Mouse (Mus musculus) liver, embryonic 13.5 days (tissue): ENCODE measurements around the gene Akt2. TPM values are rescaled to one million over a fixed set of nuclear protein-coding genes. Genes with fewer than 3 reads are reported as not detected.
A peak's percentile ranks its signal among the peaks of the same experiment; 100 is the strongest.

Source experiments
- ATAC-seq: fragments of 200-750 bp; cut with Nextera tagmentation; 2 replicates; pipeline ENCODE4 v1.8.0; 2017; ENCODE audit warnings: low read depth, mild to moderate bottlenecking, moderate number of reproducible peaks, moderate library complexity
- DNase-seq: peaks from one replicate; pipeline ENCODE4 v3.0.0; 2022
- H3K27ac ChIP-seq: fragments of 300-500 bp; sonication (generic); 2 replicates; pipeline ENCODE4 v1.5.1; 2015; ENCODE audit warnings: moderate library complexity, mild to moderate bottlenecking, inconsistent platforms
- H3K27me3 ChIP-seq: fragments of 300-500 bp; sonication (generic); 2 replicates; pipeline ENCODE4 v1.6.1; 2015; ENCODE audit warnings: mild to moderate bottlenecking, inconsistent platforms
- H3K36me3 ChIP-seq: fragments of 300-500 bp; sonication (generic); 2 replicates; pipeline ENCODE4 v1.6.1; 2015; ENCODE audit warnings: mild to moderate bottlenecking, inconsistent platforms
- H3K4me1 ChIP-seq: fragments of 300-500 bp; sonication (generic); replicated peaks from 2 replicates; pipeline ENCODE4 v1.6.1; 2015; ENCODE audit warnings: inconsistent platforms
- H3K4me2 ChIP-seq: fragments of 300-500 bp; sonication (generic); 2 replicates; pipeline ENCODE4 v1.6.1; 2015; ENCODE audit warnings: inconsistent platforms, mild to moderate bottlenecking, moderate library complexity
- H3K4me3 ChIP-seq: fragments of 300-500 bp; sonication (generic); replicated peaks from 2 replicates; pipeline ENCODE4 v1.5.1; 2015; ENCODE audit warnings: mild to moderate bottlenecking, inconsistent platforms
- H3K9ac ChIP-seq: fragments of 300-500 bp; sonication (generic); 2 replicates; pipeline ENCODE4 v1.6.1; 2015; ENCODE audit warnings: mild to moderate bottlenecking, inconsistent platforms
- H3K9me3 ChIP-seq: fragments of 300-500 bp; sonication (generic); replicated peaks from 2 replicates; pipeline ENCODE4 v1.6.1; 2016; ENCODE audit warnings: inconsistent platforms
- whole genome bisulfite sequencing: fragments of 180-500 bp; shearing (Covaris S2); methylation state at CpG from one replicate; pipeline ENCODE4 v1.1.7; 2015; ENCODE audit not compliant: insufficient replicate concordance; 5-methylcytosine and 5-hydroxymethylcytosine counted together
- polyA plus RNA-seq: library from polyadenylated mRNA; unstranded; fragments of >200 nt; fragmentation: Nextera tagmentation; extraction: Ambion mirVana; gene quantifications from 2 replicates; pipeline ENCODE4 v1.2.1, GENCODE M21; 2015

Gene Akt2
- polyA plus RNA-seq, 1 experiment from 2014 or later: 29.6 TPM

DNA sequence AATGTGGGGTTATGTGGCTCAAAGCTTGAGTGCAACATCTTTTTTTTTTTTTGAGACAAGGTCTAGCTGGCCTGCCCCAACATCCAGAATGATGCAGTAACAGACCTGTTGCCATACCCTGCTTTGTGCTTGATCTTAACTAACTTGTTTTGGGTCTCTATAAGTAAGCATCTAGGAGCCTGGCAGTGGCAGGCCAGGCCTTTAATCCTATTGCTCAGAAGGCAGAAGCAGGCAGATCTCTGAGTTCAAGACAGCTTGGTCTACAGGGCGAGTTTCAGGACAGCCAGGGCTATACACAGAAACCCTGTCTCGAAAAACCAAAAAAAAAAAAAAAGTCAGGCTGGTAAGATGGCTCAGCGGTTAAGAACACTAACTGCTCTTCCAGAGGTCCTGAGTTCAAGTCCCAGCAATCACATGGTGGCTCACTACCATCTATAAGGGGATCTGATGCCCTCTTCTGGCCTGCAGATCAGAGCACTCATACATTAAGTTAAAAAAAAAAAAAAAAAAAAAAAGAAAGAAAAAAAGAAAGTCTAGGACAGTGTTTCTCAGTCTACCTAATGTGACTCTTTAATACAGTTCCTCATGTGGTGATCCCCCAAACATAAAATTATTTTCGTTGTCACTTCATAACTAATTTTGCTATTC lies 662 bp upstream of the Akt2 start:
- peak overlapping the region; percentile 93 for H3K4me2 ChIP-seq
- peaks cover 41% of the 10 kb centered on the region for H3K4me1 ChIP-seq
- DNase-seq (no peak), ATAC-seq (no peak)
- peak overlapping the region; percentile 90 for H3K9ac ChIP-seq
- 48% methylated on average over 4 of the region's 4 CpGs for WGBS
- peaks cover 10% of the 10 kb centered on the region; the same call in 1 of the 2 replicates for H3K36me3 ChIP-seq
- H3K9me3 ChIP-seq: no peaks in the 10 kb centered on the region
- no peaks in the 10 kb centered on the region for H3K27me3 ChIP-seq
- peak overlapping the region; percentile 99 for H3K27ac ChIP-seq
- peak overlapping the region; percentile 73 for H3K4me3 ChIP-seq

DNA sequence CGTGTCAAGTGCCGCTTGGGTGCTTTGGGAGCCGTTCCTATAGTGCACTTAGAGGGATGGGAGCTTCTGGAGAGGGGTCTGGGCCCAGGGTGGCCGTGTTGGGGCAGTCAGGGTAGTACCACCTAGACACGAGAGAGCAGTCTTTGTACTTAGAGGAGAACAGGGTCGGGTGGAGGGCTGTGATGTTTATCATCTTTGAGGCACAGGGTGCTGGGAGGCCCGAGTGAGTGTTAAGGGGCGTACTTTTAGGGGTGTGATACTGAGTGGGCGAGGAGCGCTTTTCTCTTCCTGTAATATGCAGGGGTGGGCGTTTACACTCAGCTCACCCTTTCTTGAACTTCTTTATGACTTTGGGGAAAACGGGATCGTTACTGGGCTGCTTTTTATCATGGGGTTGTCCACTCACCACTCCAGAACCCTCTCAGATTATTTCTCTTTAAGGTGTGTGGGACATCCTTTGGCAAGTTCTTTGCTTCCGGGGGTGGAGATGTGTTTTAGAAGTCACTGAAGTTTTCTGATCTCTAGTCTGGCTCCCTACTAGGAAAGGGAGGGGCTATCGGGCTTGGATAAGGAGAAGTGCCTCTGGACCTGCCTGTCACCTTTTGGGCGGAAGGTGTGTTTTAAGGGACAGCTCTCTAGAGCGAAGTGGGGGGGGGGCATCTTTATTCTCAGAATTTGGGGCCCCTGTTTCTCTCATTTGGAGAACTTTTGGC lies 1.0 kb downstream of the Akt2 start:
- H3K27me3 ChIP-seq: no peaks in the 10 kb centered on the region
- peak overlapping the region; percentile 90 for H3K9ac ChIP-seq
- no peaks in the 10 kb centered on the region for H3K9me3 ChIP-seq
- peak overlapping the region; percentile 93 for H3K4me2 ChIP-seq
- peaks cover 10% of the 10 kb centered on the region; the same call in 1 of the 2 replicates for H3K36me3 ChIP-seq
- H3K4me1 ChIP-seq: peaks cover 58% of the 10 kb centered on the region
- ATAC-seq (peak; percentile 69), DNase-seq (peak; percentile 38)
- H3K27ac ChIP-seq: peak overlapping the region; percentile 99
- H3K4me3 ChIP-seq: peak overlapping the region; percentile 73
- WGBS: under 1% methylated on average over 17 of the region's 17 CpGs

- DNase-seq: peak; percentile 36
Observed at GRCm38 (mm10) chr7:27592934-27593645, 1.7 kb downstream of the Akt2 start.

DNA sequence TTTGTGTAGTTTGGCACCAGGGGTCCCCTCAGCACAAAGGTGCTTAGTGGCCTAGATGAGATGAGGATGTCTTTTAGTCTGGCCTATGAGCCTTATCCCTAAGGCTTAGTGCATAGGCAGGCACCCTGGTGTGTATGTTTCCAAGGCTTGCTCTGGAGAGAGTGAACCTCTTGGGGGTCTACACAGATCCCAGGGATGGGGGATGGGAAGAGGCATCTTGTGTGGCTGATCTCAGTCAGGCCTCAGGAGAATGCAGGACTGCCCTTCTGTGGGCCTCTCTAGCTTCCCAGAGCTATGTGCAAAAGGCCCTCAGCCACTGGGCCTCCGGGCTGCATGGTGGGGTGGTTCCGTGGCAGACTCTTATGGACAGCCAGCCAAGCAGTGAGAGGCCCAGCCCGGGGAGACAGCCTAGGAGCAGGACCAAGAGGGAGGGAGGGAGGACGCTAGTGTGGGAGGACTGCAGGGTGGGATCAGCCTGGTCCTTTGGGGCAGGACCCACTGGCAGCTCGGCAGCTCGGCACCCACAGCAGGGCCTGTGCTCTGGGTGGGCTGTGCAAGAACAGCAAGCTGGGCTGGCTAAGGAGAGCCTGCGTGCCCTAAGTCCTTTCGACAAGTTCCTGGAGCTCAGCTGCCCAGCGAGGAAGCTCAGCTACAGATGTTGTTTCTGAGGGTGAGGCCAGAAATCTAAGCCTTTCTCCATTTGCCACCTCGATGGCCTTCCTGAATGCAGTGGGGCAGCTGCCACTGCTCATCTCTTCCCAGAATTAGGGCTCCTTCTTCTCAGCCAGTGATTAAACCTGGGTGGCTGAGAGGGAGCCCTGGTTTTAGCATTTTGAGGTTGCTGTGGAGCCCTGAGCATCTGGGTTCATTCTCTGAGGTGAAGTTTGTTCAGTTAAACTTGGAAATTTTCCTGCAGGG lies 5.5 kb downstream of the Akt2 start:
- Histone ChIP-seq H3K4me1 (peaks cover 96% of the 10 kb centered on the region), H3K9me3 (no peaks in the 10 kb centered on the region), H3K36me3 (peaks cover 10% of the 10 kb centered on the region; the same call in 1 of the 2 replicates), H3K4me2 (peak overlapping the region; percentile 33; the same call in 1 of the 2 replicates), H3K27me3 (no peaks in the 10 kb centered on the region), H3K9ac (peak overlapping the region; percentile 90), H3K4me3 (no peak overlapping the region), H3K27ac (peak overlapping the region; percentile 67)
- no peak for ATAC-seq
- WGBS: 71% methylated on average over 10 of the region's 10 CpGs
- no peak for DNase-seq

More at GRCm38 (mm10) chr7:27592934-27593645, 1.7 kb downstream of the Akt2 start:
- H3K9me3 ChIP-seq: no peaks in the 10 kb centered on the region
- peak overlapping the region; percentile 73 for H3K4me3 ChIP-seq
- peak overlapping the region; percentile 93 for H3K4me2 ChIP-seq
- WGBS: 47% methylated on average over 12 of the region's 12 CpGs
- H3K36me3 ChIP-seq: peaks cover 10% of the 10 kb centered on the region; the same call in 1 of the 2 replicates
- H3K4me1 ChIP-seq: peaks cover 65% of the 10 kb centered on the region
- ATAC-seq: peak; percentile 25
- H3K27me3 ChIP-seq: no peaks in the 10 kb centered on the region
- peak overlapping the region; percentile 99 for H3K27ac ChIP-seq
- peak overlapping the region; percentile 90 for H3K9ac ChIP-seq

- 76% methylated on average over 7 of the region's 7 CpGs for WGBS
- Histone ChIP-seq H3K27me3 (no peaks in the 10 kb centered on the region), H3K4me1 (peaks cover 98% of the 10 kb centered on the region), H3K4me2 (no peak overlapping the region), H3K36me3 (peaks cover 11% of the 10 kb centered on the region; the same call in 1 of the 2 replicates), H3K9ac (peak overlapping the region; percentile 90; the same call in 1 of the 2 replicates), H3K27ac (peak overlapping the region; percentile 67; the same call in 1 of the 2 replicates), H3K4me3 (no peak overlapping the region), H3K9me3 (no peaks in the 10 kb centered on the region)
- ATAC-seq (no peak), DNase-seq (no peak)
Observed at GRCm38 (mm10) chr7:27598053-27598452, 6.7 kb downstream of the Akt2 start.

DNA sequence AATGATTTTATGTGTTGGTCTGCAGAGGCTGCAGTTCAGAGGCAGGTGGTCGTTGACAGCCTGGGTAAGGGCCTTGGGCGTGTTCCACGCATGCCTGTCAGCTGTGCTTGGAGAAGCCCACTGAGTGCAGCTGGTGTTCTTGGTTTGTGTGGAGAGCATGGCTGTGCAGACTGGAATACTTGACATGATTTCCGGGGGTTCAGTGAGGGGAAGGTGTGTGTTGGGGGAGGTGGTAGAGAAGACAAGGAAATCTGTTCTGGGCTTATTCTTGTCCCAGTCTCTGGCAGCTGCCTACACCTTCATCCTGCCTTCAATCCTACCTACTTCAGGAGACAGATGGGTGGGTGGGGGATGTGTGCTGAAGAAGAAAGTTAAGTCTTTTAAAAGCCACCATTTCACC lies 10.3 kb downstream of the Akt2 start:
- Histone ChIP-seq H3K9me3 (no peaks in the 10 kb centered on the region), H3K36me3 (peaks cover 5% of the 10 kb centered on the region; the same call in 1 of the 2 replicates), H3K9ac (no peak overlapping the region), H3K4me1 (peaks cover 98% of the 10 kb centered on the region), H3K4me3 (no peak overlapping the region), H3K4me2 (no peak overlapping the region), H3K27ac (peak overlapping the region; percentile 20; the same call in 1 of the 2 replicates), H3K27me3 (no peaks in the 10 kb centered on the region)
- ATAC-seq (no peak), DNase-seq (no peak)
- 70% methylated on average over 4 of the region's 4 CpGs for WGBS

DNA sequence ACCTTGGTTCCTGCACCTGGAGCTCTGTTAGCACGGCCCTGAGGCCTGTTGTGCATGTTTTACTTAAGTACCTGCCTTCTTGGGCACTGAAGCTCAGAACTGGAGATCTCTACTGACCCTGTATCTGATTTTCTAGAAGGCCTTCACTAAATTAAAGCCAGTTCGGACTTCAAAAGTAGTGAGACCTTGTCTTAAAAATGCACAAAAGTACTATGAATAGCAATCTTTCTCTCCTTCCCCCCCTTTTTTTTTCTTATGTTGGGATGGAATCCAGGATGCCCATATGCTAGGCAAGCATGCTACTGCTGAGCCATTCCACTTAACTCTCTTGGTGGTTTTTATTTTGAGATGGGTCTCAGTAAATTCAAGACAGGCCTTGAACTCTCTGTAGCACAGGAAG lies 10.8 kb downstream of the Akt2 start:
- Histone ChIP-seq H3K9ac (no peak overlapping the region), H3K4me2 (no peak overlapping the region), H3K27me3 (no peaks in the 10 kb centered on the region), H3K4me1 (peaks cover 98% of the 10 kb centered on the region), H3K9me3 (no peaks in the 10 kb centered on the region), H3K36me3 (peaks cover 5% of the 10 kb centered on the region; the same call in 1 of the 2 replicates), H3K27ac (peak overlapping the region; percentile 20; the same call in 1 of the 2 replicates), H3K4me3 (no peak overlapping the region)
- 71% methylated on average over 2 of the region's 2 CpGs for WGBS
- ATAC-seq (no peak), DNase-seq (no peak)

GRCm38 (mm10) chr7:27602835-27603234 lies 11.5 kb downstream of the Akt2 start:
- H3K4me1 ChIP-seq: peaks cover 98% of the 10 kb centered on the region
- no peak for ATAC-seq
- 36% methylated on average over 7 of the region's 7 CpGs for WGBS

GRCm38 (mm10) chr7:27604661-27605348 lies 13.5 kb downstream of the Akt2 start:
- H3K9ac ChIP-seq: no peak overlapping the region
- ATAC-seq (no peak), DNase-seq (no peak)
- WGBS: 48% methylated on average over 5 of the region's 5 CpGs
- no peak overlapping the region for H3K4me3 ChIP-seq
- no peaks in the 10 kb centered on the region for H3K27me3 ChIP-seq
- H3K4me1 ChIP-seq: peaks cover 98% of the 10 kb centered on the region
- H3K9me3 ChIP-seq: no peaks in the 10 kb centered on the region
- H3K27ac ChIP-seq: 0 out of 2 replicates have a peak overlapping the region, but pooled peaks have one; percentile 42
- peaks cover 27% of the 10 kb centered on the region for H3K36me3 ChIP-seq
- H3K4me2 ChIP-seq: no peak overlapping the region

More at GRCm38 (mm10) chr7:27602835-27603234, 11.5 kb downstream of the Akt2 start:
- Histone ChIP-seq H3K4me2 (0 out of 2 replicates have a peak overlapping the region, but pooled peaks have one; percentile 1), H3K9ac (no peak overlapping the region), H3K36me3 (peaks cover 10% of the 10 kb centered on the region; the same call in 1 of the 2 replicates), H3K9me3 (no peaks in the 10 kb centered on the region), H3K27ac (peak overlapping the region; percentile 20; the same call in 1 of the 2 replicates), H3K4me3 (no peak overlapping the region), H3K27me3 (no peaks in the 10 kb centered on the region)
- DNase-seq: no peak
